Mouse (Mus musculus): ENCODE measurements at regions not wholly inside any gene's neighbourhood (a gene's known extent, or its start where the extent isn't known, plus 50 kb on each side); places are given as distances from the start of the nearest gene placed in this dataset.

GRCm38 (mm10) chr8:82471825-82472224 is 68.8 kb upstream of the Il15 start:
- DNase-seq = no peak

- no peak for DNase-seq
These were observed 66.8 kb upstream of the Il15 start for GRCm38 (mm10) chr8:82469824-82470223.

GRCm38 (mm10) chr8:82462841-82463240 is 59.8 kb upstream of the Il15 start:
- no peak for DNase-seq

- no peak for DNase-seq
These were observed 56.0 kb upstream of the Il15 start for GRCm38 (mm10) chr8:82459007-82459406.

GRCm38 (mm10) chr8:82454056-82454455 is 51.0 kb upstream of the Il15 start:
- DNase-seq = no peak

All from cerebellum, adult 9-10 months (tissue).